Mouse (Mus musculus) layer of hippocampus, adult 2 months (tissue): ENCODE results near the gene Slf2. TPM values are rescaled to one million over a fixed set of nuclear protein-coding genes. Genes with fewer than 3 reads are reported as not detected.

Source experiments
- DNase-seq, 2 experiments: peaks; one replicate each; pipeline ENCODE4 v3.0.0; 2022; ENCODE audit warnings: low spot score in 2 of 2
- H3K27ac ChIP-seq: fragments of 200-600 bp; 2 replicates; pipeline ENCODE4 v1.8.1; 2022
- H3K4me3 ChIP-seq: fragments of 200-600 bp; 2 replicates; pipeline ENCODE4 v1.8.1; 2022; ENCODE audit warnings: mild to moderate bottlenecking
- CTCF ChIP-seq: fragments of 200-600 bp; conservative IDR thresholded peaks from 2 replicates; pipeline ENCODE4 v1.8.1; 2022; ENCODE audit warnings: antibody characterized with exemption, mild to moderate bottlenecking, moderate library complexity
- total RNA-seq, 2 experiments: library from RNA; stranded (reverse); gene quantifications; 2 replicates each; pipeline ENCODE4 v1.2.3; 2021

The Slf2 gene
- total RNA-seq, 2 experiments from 2014 or later, result 35.6 to 43.9 TPM

DNA sequence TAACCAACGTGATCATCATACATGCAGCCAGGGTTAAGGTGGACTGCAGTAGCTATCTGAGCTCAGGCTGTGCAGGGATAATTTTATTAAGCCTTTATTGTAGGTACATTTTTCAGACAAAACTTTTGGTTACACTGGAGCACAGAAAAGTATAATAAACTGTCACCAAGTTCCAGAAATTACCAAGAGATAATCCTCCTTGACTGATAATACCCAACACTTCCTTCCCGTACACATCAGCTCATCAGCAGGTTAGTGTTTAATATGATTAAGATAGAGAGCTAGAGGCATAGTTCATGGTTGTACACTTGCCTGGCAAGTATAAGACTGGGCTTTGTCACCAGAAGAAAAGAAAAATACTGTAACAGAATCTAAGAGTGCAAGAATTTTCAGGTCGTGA lies 37.4 kb downstream of the Slf2 start:
- Histone ChIP-seq H3K4me3 (no peak overlapping the region), H3K27ac (no peak overlapping the region)
- DNase-seq, result no peak
- no peak for TF ChIP-seq CTCF

DNA sequence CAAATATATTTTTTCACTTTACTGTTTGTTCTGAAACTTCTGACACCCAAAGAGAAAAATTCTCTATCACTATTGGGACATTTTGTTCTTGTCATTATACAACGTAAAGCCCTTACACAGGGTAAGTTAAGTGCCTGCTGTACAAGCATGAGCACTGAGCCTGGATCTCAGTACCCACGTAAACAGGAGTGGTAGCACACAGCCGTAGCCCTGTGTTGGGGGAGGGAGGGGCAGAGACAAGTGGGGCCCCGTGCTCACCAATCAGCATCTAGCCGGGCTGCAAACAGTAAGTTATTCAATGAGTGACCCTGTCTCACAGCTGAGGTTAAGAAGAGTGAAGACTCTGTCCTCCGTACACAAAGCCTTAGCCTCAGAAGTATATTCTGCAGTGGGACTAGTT lies 45.7 kb downstream of the Slf2 start:
- TF ChIP-seq CTCF, result no peak
- no peak for DNase-seq
- Histone ChIP-seq H3K4me3 (no peak overlapping the region), H3K27ac (no peak overlapping the region)

- DNase-seq, result no peak
- TF ChIP-seq CTCF, result no peak
- Histone ChIP-seq H3K4me3 (no peak overlapping the region), H3K27ac (no peak overlapping the region)
These were observed 46.2 kb downstream of the Slf2 start for GRCm38 (mm10) chr19:44977148-44977547.

DNA sequence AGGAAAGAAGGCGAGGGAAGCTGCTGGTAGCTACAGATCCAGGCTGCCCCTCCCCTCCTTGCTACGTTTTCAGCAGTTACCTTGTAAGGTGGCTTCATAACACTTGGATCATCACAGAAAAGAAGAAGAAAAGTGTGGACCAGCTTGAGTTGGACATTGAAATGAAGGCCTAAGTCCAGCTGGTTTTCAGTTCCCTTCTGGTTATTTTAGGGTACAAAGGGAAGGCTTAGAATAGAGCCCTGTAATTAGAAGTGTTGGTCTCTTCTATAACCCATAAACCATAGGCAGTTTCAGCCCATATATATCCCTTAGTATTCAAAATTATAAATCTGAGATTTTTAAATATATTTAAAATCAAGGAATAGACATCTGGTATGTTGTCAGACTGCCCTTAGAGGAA lies 49.8 kb downstream of the Slf2 start:
- Histone ChIP-seq H3K4me3 (no peak overlapping the region), H3K27ac (peak overlapping the region; percentile 46; the same call in 1 of the 2 replicates)
- DNase-seq, result no peak
- TF ChIP-seq CTCF, result no peak

DNA sequence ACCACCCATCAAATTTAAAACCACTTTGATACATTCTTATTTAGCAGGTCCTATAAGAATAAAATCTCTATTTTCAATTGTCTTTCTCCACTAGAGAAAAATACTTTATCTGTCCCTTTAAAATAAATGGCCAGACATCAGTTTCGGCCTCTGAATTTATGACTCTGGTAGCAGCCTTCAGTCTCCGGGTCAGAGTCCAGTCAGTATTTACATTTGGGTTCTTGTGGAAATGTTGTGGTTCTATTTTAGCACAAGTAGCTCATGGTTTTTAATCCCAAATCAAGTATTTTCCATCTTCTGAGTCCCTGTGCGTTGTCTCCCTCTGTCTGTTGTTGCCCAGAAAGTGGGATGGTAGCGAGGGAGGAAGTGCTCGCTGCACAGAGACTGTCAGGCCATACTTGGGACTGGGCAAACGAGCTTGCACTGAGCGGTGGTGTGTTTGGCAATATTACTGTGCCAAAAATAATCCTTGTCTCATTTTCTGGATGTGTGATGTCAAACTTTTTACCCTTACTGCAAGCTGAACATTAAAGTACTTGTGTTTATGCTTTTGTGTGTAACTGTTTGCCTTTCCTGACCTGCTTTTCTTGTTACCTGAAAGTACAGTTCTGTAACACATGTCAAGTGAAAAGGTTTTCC lies 51.6 kb downstream of the Slf2 start:
- H3K27ac ChIP-seq, result peak overlapping the region; percentile 1; the same call in 1 of the 2 replicates
- TF ChIP-seq CTCF, result no peak
- no peak for DNase-seq
- H3K4me3 ChIP-seq, result no peak overlapping the region

DNA sequence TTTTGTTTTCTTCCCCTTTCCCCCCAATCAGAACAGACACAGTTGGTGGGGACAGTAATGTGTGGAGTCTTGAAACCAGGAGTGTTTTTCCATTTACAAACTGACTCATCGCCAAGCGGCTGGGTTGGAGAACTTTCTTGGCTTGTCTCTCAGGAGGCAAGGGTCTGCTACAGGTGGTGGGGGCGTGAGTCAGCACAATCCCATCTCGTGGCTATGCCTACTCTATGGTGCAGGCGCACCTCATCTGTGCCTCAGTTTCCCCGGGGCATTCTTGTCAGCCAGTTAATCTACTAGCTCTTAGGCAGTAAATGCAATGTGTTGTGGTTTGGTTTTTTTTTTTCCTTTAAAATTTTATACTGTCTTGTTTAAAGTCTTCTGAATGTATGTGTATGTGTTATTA lies 52.4 kb downstream of the Slf2 start:
- no peak for DNase-seq
- TF ChIP-seq CTCF, result no peak
- no peak overlapping the region for H3K27ac ChIP-seq
- no peak overlapping the region for H3K4me3 ChIP-seq

DNA sequence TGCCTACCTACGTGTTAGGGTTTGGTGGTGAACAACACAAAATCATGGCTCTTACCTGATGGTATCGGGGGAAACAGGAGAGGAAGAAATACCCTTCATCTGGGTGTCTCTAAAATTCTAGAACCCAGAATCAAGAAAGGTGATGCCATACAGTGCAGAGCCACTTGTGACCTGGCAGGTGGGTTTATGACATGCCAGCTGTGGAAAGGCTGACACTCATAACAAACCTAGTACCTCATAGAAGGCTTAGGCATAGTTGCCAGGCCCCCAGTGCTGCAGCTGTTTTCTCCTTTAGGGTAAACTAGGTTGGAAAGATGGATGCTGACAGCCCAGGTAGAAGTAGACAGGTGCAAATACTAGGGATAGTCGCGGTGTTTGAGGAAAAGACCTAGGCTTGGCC lies 53.5 kb downstream of the Slf2 start:
- TF ChIP-seq CTCF, result no peak
- no peak for DNase-seq
- Histone ChIP-seq H3K4me3 (no peak overlapping the region), H3K27ac (no peak overlapping the region)

- H3K4me3 ChIP-seq, result no peak overlapping the region
- TF ChIP-seq CTCF, result no peak
- H3K27ac ChIP-seq, result no peak overlapping the region
- no peak for DNase-seq
These were observed 54.4 kb downstream of the Slf2 start for GRCm38 (mm10) chr19:44985159-44985988.

GRCm38 (mm10) chr19:44987004-44987403 lies 56.1 kb downstream of the Slf2 start:
- Histone ChIP-seq H3K4me3 (no peak overlapping the region), H3K27ac (0 out of 2 replicates have a peak overlapping the region, but pooled peaks have one; percentile 9)
- no peak for DNase-seq
- no peak for TF ChIP-seq CTCF

GRCm38 (mm10) chr19:44987851-44988250 lies 56.9 kb downstream of the Slf2 start:
- H3K27ac ChIP-seq, result no peak overlapping the region
- no peak for TF ChIP-seq CTCF
- DNase-seq, result peak; percentile 67 to 76
- H3K4me3 ChIP-seq, result no peak overlapping the region

- TF ChIP-seq CTCF, result no peak
- peak overlapping the region; percentile 73 for H3K4me3 ChIP-seq
- no peak for DNase-seq
- no peak overlapping the region for H3K27ac ChIP-seq
These were observed 57.4 kb downstream of the Slf2 start for GRCm38 (mm10) chr19:44988321-44988720.

DNA sequence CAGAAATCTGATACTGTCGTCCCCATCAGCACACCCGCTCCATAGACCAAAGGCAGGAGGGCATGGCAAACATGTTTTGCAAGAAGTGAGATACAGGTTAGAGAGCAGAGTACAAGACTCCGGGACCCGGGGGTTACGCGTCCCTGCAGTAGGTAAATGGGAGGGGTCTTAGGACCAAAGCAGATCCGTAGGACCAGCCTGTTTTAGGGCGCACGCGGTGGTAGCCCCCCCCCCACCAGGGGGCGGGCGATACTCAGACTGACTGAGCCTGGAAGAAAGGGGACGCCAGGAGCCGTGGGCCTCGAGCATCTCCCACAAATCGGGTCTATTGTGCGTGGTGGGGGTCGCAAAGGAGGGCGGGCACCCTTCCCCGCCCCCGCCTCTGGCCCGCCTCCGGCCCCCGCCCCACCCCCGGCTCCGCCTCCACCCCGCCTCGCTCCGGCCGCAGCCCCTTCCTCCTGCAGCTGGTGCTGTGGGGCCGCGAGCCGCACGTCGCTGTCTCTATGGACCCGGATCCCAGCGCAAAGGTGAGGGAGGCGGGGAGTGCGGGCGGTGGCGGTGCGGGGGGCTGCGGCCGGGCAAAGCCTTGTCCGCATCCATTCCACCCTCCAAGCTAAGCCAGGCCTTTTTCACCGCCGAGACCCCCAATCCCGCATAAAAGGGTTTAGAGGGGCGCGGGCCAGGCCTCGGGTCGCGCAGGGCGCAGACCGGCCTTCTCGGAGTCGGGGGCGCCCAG lies 58.0 kb downstream of the Slf2 start, which contains the start of gene Sema4g:
Gene Sema4g, plus strand, starts transcription at position 271 of the 736 bp plus-strand sequence.
- TF ChIP-seq CTCF, result peak; percentile 72
- H3K27ac ChIP-seq, result peak within 1 kb of the TSS; percentile 70
- DNase-seq, result no peak
- H3K4me3 ChIP-seq, result peak within 1 kb of the TSS; percentile 73
